In genomic region chr1:189644700-189645345, GRCm38 (mm10) we compare ENCODE assay signal across 22 mouse cellular contexts. TPM values are rescaled to one million over a fixed set of nuclear protein-coding genes. Genes with fewer than 3 reads are reported as not detected.
DNase-seq lines count a peak whose midpoint lies in the region; ATAC-seq and TF ChIP-seq lines count a peak whose summit lies in the region.
"Had no signal": no experiment of that assay in that cellular context is flagged by ENCODE, and none has a peak within 500 bp of the region (broad histone marks: within the 10 kb centered on the region; RNA-seq: fewer than 3 reads in every experiment).

No protein-coding gene starts in this region.

- ATAC-seq in forebrain, embryonic 13.5 days, result peak; percentile 80
- ATAC-seq in forebrain, embryonic 16.5 days, result peak; percentile 89
- ATAC-seq in neural tube, embryonic 14.5 days (ENCODE audit: low read depth), result peak; percentile 61
- ATAC-seq in inflammation-experienced regulatory T-cells, adult 6 months, result no peak

- no peak for TF ChIP-seq CTCF in left cerebral cortex, adult 2 months (IDR thresholded peaks at IDR 0.05)

- H3K4me2 ChIP-seq in forebrain, embryonic 13.5 days, result no peak overlapping the region
- no peak overlapping the region for H3K4me2 ChIP-seq in forebrain, embryonic 16.5 days (ENCODE audit: low read length)
- no peak overlapping the region for H3K4me2 ChIP-seq in neural tube, embryonic 14.5 days (ENCODE audit: low read depth, low read length)
- H3K4me2 ChIP-seq: heart, embryonic 12.5 days; liver, embryonic 11.5 days had no signal

- H3K4me1 ChIP-seq in forebrain, embryonic 13.5 days, result peaks cover 19% of the 10 kb centered on the region
- H3K4me1 ChIP-seq in forebrain, embryonic 10.5 days, result no peaks in the 10 kb centered on the region
- H3K4me1 ChIP-seq in forebrain, embryonic 16.5 days (replicated peaks; ENCODE audit: control insufficient read depth, insufficient read depth, low read length), result peaks cover 9% of the 10 kb centered on the region
- no peaks in the 10 kb centered on the region for H3K4me1 ChIP-seq in neural tube, embryonic 14.5 days (ENCODE audit: control insufficient read depth, insufficient read depth, low read length)
- H3K4me1 ChIP-seq: heart, embryonic 12.5 days; limb, embryonic 10.5 days had no signal

- H3K4me3 ChIP-seq in forebrain, embryonic 13.5 days, result no peak overlapping the region
- H3K4me3 ChIP-seq in forebrain, embryonic 10.5 days, result no peak overlapping the region
- no peak overlapping the region for H3K4me3 ChIP-seq in left cerebral cortex, adult 2 months
- no peak overlapping the region for H3K4me3 ChIP-seq in forebrain, embryonic 16.5 days (replicated peaks; ENCODE audit: low read length)
- no peak overlapping the region for H3K4me3 ChIP-seq in neural tube, embryonic 14.5 days (ENCODE audit: low read depth, low read length)
- H3K4me3 ChIP-seq: erythroblast, embryonic 14.5 days; heart, embryonic 12.5 days; limb, embryonic 10.5 days had no signal

- peak overlapping the region; percentile 76 for H3K27ac ChIP-seq in forebrain, embryonic 13.5 days
- H3K27ac ChIP-seq in forebrain, embryonic 10.5 days, result no peak overlapping the region
- H3K27ac ChIP-seq in left cerebral cortex, adult 2 months, result peak overlapping the region; percentile 21; the same call in 1 of the 2 replicates
- H3K27ac ChIP-seq in forebrain, embryonic 16.5 days (ENCODE audit: low read length), result peak overlapping the region; percentile 66
- peak overlapping the region; percentile 36; the same call in 1 of the 2 replicates for H3K27ac ChIP-seq in neural tube, embryonic 14.5 days (ENCODE audit: low read depth, low read length)
- H3K27ac ChIP-seq: limb, embryonic 10.5 days had no signal

- 68% methylated on average over 3 of the region's 3 CpGs for WGBS in forebrain, embryonic 13.5 days
- 87% methylated on average over 3 of the region's 3 CpGs for WGBS in forebrain, embryonic 10.5 days
- WGBS in forebrain, embryonic 16.5 days, result 40% methylated on average over 3 of the region's 3 CpGs
- WGBS in neural tube, embryonic 14.5 days, result 56% methylated on average over 3 of the region's 3 CpGs

- no peaks in the 10 kb centered on the region for H3K27me3 ChIP-seq in forebrain, embryonic 13.5 days
- H3K27me3 ChIP-seq in forebrain, embryonic 10.5 days (ENCODE audit: poor library complexity, severe bottlenecking), result no peaks in the 10 kb centered on the region
- H3K27me3 ChIP-seq in forebrain, embryonic 16.5 days (replicated peaks; ENCODE audit: control insufficient read depth, insufficient read depth, low read length), result no peaks in the 10 kb centered on the region
- H3K27me3 ChIP-seq in neural tube, embryonic 14.5 days (ENCODE audit: control insufficient read depth, insufficient read depth, low read length), result no peaks in the 10 kb centered on the region
- H3K27me3 ChIP-seq: CH12.LX; heart, embryonic 12.5 days had no signal

- no peak overlapping the region for H3K9ac ChIP-seq in forebrain, embryonic 13.5 days
- H3K9ac ChIP-seq in forebrain, embryonic 16.5 days (replicated peaks; ENCODE audit: low read depth, low read length), result peak overlapping the region; percentile 27
- no peak overlapping the region for H3K9ac ChIP-seq in neural tube, embryonic 14.5 days (replicated peaks; ENCODE audit: low read depth, low read length)
- H3K9ac ChIP-seq: heart, embryonic 12.5 days had no signal

- intact Hi-C loops in left cerebral cortex, adult 2 months (cut with DNase I), result no loop called here
- intact Hi-C loops in left cerebral cortex, postnatal 25 days (cut with DNase I), result loop anchor here (5.0 kb wide), 1 partner anchor 618 kb away; no protein-coding TSS in a partner anchor

- H3K9me3 ChIP-seq in forebrain, embryonic 13.5 days (replicated peaks), result no peaks in the 10 kb centered on the region
- H3K9me3 ChIP-seq in forebrain, embryonic 10.5 days, result no peaks in the 10 kb centered on the region
- H3K9me3 ChIP-seq in forebrain, embryonic 16.5 days (ENCODE audit: control insufficient read depth, low read length), result no peaks in the 10 kb centered on the region
- no peaks in the 10 kb centered on the region for H3K9me3 ChIP-seq in neural tube, embryonic 14.5 days (ENCODE audit: control insufficient read depth, low read length)
- H3K9me3 ChIP-seq: heart, embryonic 12.5 days; limb, embryonic 10.5 days had no signal

- peaks cover 76% of the 10 kb centered on the region for H3K36me3 ChIP-seq in forebrain, embryonic 13.5 days (ENCODE audit: poor library complexity, severe bottlenecking)
- H3K36me3 ChIP-seq in forebrain, embryonic 10.5 days (replicated peaks), result peaks cover 100% of the 10 kb centered on the region
- no peaks in the 10 kb centered on the region for H3K36me3 ChIP-seq in forebrain, embryonic 16.5 days (ENCODE audit: control insufficient read depth, insufficient read depth)
- no peaks in the 10 kb centered on the region for H3K36me3 ChIP-seq in neural tube, embryonic 14.5 days (ENCODE audit: control insufficient read depth, insufficient read depth, low read length)

- no peak for DNase-seq in forebrain, embryonic 10.5 days (ENCODE audit: extremely low spot score, low spot score)
- DNase-seq in left cerebral cortex, adult 2 months (ENCODE audit: extremely low spot score in 1 of 2, low spot score in 2 of 2), result no peak
- no peak for DNase-seq in left cerebral cortex, postnatal 25 days (ENCODE audit: low spot score in 2 of 2)
- DNase-seq in lung, postnatal 10 days, result no peak
- DNase-seq: adrenal gland, adult 8-10 months; cerebellum, adult 11-12 months; cerebellum, postnatal 36 days; heart, postnatal 36 days; kidney, adult 11 months; kidney, postnatal 10 days; lung, adult 2 months; lung, postnatal 4 days; thymus, postnatal 4 days had no signal

RNA-seq across cellular contexts. Expression of gene Cenpf, which starts 43.1 kb away (rescaled TPM):
- polyA plus RNA-seq in forebrain, embryonic 13.5 days (2015; fragmentation: Nextera tagmentation; extraction: Ambion mirVana), result 119 and 123 TPM in 2 replicates
- 131 and 136 TPM in 2 replicates for polyA plus RNA-seq in forebrain, embryonic 10.5 days (2016; fragmentation: Nextera tagmentation; extraction: Ambion mirVana)
- total RNA-seq in left cerebral cortex, adult 2 months (2021), result under 1 TPM; 0.37 to 0.84 TPM
- total RNA-seq in left cerebral cortex, postnatal 25 days (2021), result under 1 TPM; 0.48 to 0.53 TPM
- 37.9 and 47.8 TPM in 2 replicates for polyA plus RNA-seq in forebrain, embryonic 16.5 days (2015; fragmentation: Nextera tagmentation; extraction: Ambion mirVana)
- polyA plus RNA-seq in neural tube, embryonic 14.5 days (2014; fragmentation: Nextera tagmentation; extraction: Ambion mirVana), result 6.5 and 7.8 TPM in 2 replicates
- 10 to 100 TPM in 1 of 3 experiments, 1 to 10 TPM in 2; 3.6 to 44.7 (median 3.8) TPM for polyA plus RNA-seq in inflammation-experienced regulatory T-cells, adult 6 months (2017; shearing (Covaris generic))
